Mouse (Mus musculus) megakaryocyte, embryonic 14.5 days (primary cell): ENCODE data around the gene Ick. TPM values are rescaled to one million over a fixed set of nuclear protein-coding genes. Genes with fewer than 3 reads are reported as not detected.
A peak's percentile ranks its signal among the peaks of the same experiment; 100 is the strongest.
"Not testable (repeated sequence)": the region's sequence is repeated elsewhere in the genome, so short reads cannot be mapped to it uniquely, and the experiment has no call there.

Experiments
- H3K27me3 ChIP-seq: replicated peaks from 2 replicates; pipeline ENCODE3; 2012; ENCODE audit warnings: inconsistent platforms
- H3K36me3 ChIP-seq: replicated peaks from 2 replicates; pipeline ENCODE3; 2012; ENCODE audit warnings: low read length, inconsistent platforms, mixed read lengths
- H3K4me1 ChIP-seq: 2 replicates; pipeline ENCODE4 v1.6.1; 2012; ENCODE audit warnings: inconsistent platforms
- H3K4me3 ChIP-seq: replicated peaks from 2 replicates; pipeline ENCODE3; 2012; ENCODE audit warnings: moderate library complexity, mild to moderate bottlenecking, inconsistent platforms
- H3K9me3 ChIP-seq: 2 replicates; pipeline ENCODE4 v1.6.1; 2012; ENCODE audit warnings: inconsistent platforms
- FLI1 ChIP-seq: IDR thresholded peaks from 2 replicates; pipeline ENCODE4 v1.6.1; 2012; ENCODE audit warnings: low read length, inconsistent platforms, mixed read lengths
- GATA1 ChIP-seq: IDR thresholded peaks from 3 replicates; pipeline ENCODE4 v1.6.1; 2012; ENCODE audit warnings: mixed read lengths, low read length, inconsistent platforms, borderline replicate concordance
- polyA plus RNA-seq: library from polyadenylated mRNA; stranded (reverse); fragments of >175 nt; gene quantifications from 2 replicates; pipeline ENCODE4 v1.2.3, GENCODE M21; 2012; ENCODE audit warnings: low replicate concordance; ENCODE audit not compliant: insufficient read depth

Gene Ick
- 23.0 and 64.0 TPM in 2 replicates for polyA plus RNA-seq

- Histone ChIP-seq H3K36me3 (peaks cover 28% of the 10 kb centered on the region), H3K27me3 (no peaks in the 10 kb centered on the region), H3K4me3 (peak within 1 kb of the TSS; percentile 99), H3K4me1 (peaks cover 67% of the 10 kb centered on the region), H3K9me3 (no peaks in the 10 kb centered on the region)
- no peak for TF ChIP-seq GATA1
- no peak for TF ChIP-seq FLI1
These were observed at the start of gene Ick, which contains the start of gene Fbxo9 for GRCm38 (mm10) chr9:78108796-78109239. Gene Ick, plus strand, starts transcription at chr9:78109192. Gene Fbxo9, minus strand, starts transcription at chr9:78109065.

- Histone ChIP-seq H3K4me3 (no peak overlapping the region), H3K36me3 (no peaks in the 10 kb centered on the region), H3K9me3 (no peaks in the 10 kb centered on the region), H3K27me3 (peaks cover 21% of the 10 kb centered on the region), H3K4me1 (peaks cover 18% of the 10 kb centered on the region)
- no peak for TF ChIP-seq FLI1
- no peak for TF ChIP-seq GATA1
These were observed 49.4 kb upstream of the Ick start for GRCm38 (mm10) chr9:78059525-78060120.

- peaks cover 15% of the 10 kb centered on the region for H3K4me1 ChIP-seq
- no peaks in the 10 kb centered on the region for H3K36me3 ChIP-seq
- peaks cover 25% of the 10 kb centered on the region for H3K27me3 ChIP-seq
- H3K4me3 ChIP-seq, result no peak overlapping the region
- H3K9me3 ChIP-seq, result no peaks in the 10 kb centered on the region
- TF ChIP-seq FLI1 (no peak), GATA1 (no peak)
These were observed 46.6 kb upstream of the Ick start for GRCm38 (mm10) chr9:78062392-78062791.

GRCm38 (mm10) chr9:78064121-78064520, 44.9 kb upstream of the Ick start:
- H3K9me3 ChIP-seq, result no peaks in the 10 kb centered on the region
- no peak overlapping the region for H3K4me3 ChIP-seq
- TF ChIP-seq GATA1 (no peak), FLI1 (no peak)

GRCm38 (mm10) chr9:78070496-78070895, 38.5 kb upstream of the Ick start:
- TF ChIP-seq GATA1 (no peak), FLI1 (no peak)
- peaks cover 55% of the 10 kb centered on the region for H3K4me1 ChIP-seq
- H3K36me3 ChIP-seq, result no peaks in the 10 kb centered on the region
- no peak overlapping the region for H3K4me3 ChIP-seq
- H3K27me3 ChIP-seq, result no peaks in the 10 kb centered on the region
- H3K9me3 ChIP-seq, result peaks cover 5% of the 10 kb centered on the region

More at GRCm38 (mm10) chr9:78064121-78064520, 44.9 kb upstream of the Ick start:
- Histone ChIP-seq H3K27me3 (peaks cover 22% of the 10 kb centered on the region), H3K36me3 (no peaks in the 10 kb centered on the region), H3K4me1 (peaks cover 10% of the 10 kb centered on the region)

GRCm38 (mm10) chr9:78071626-78072025, 37.4 kb upstream of the Ick start:
- Histone ChIP-seq H3K4me1 (peaks cover 59% of the 10 kb centered on the region), H3K27me3 (no peaks in the 10 kb centered on the region), H3K4me3 (peak overlapping the region; percentile 66), H3K36me3 (peaks cover 3% of the 10 kb centered on the region), H3K9me3 (peaks cover 5% of the 10 kb centered on the region)
- TF ChIP-seq GATA1 (no peak), FLI1 (no peak)

GRCm38 (mm10) chr9:78073291-78073690, 35.7 kb upstream of the Ick start:
- H3K4me1 ChIP-seq, result peaks cover 66% of the 10 kb centered on the region
- not testable (repeated sequence) for H3K4me3 ChIP-seq, H3K9me3 ChIP-seq, H3K27me3 ChIP-seq
- peaks cover 11% of the 10 kb centered on the region for H3K36me3 ChIP-seq

- TF ChIP-seq GATA1 (no peak), FLI1 (no peak)
- no peak overlapping the region for H3K4me3 ChIP-seq
- peaks cover 16% of the 10 kb centered on the region for H3K36me3 ChIP-seq
- no peaks in the 10 kb centered on the region for H3K27me3 ChIP-seq
- H3K4me1 ChIP-seq, result peaks cover 69% of the 10 kb centered on the region
- peaks cover 5% of the 10 kb centered on the region for H3K9me3 ChIP-seq
These were observed 35.2 kb upstream of the Ick start for GRCm38 (mm10) chr9:78073713-78074340.

GRCm38 (mm10) chr9:78075256-78075655, 33.7 kb upstream of the Ick start:
- Histone ChIP-seq H3K36me3 (peaks cover 25% of the 10 kb centered on the region), H3K4me3 (no peak overlapping the region), H3K4me1 (peaks cover 58% of the 10 kb centered on the region), H3K27me3 (no peaks in the 10 kb centered on the region), H3K9me3 (no peaks in the 10 kb centered on the region)
- no peak for TF ChIP-seq FLI1
- TF ChIP-seq GATA1, result no peak

GRCm38 (mm10) chr9:78078240-78078639, 30.8 kb upstream of the Ick start:
- Histone ChIP-seq H3K4me1 (peaks cover 28% of the 10 kb centered on the region), H3K36me3 (peaks cover 50% of the 10 kb centered on the region), H3K27me3 (no peaks in the 10 kb centered on the region), H3K9me3 (no peaks in the 10 kb centered on the region), H3K4me3 (no peak overlapping the region)
- no peak for TF ChIP-seq FLI1
- no peak for TF ChIP-seq GATA1
